In the genomic region with DNA sequence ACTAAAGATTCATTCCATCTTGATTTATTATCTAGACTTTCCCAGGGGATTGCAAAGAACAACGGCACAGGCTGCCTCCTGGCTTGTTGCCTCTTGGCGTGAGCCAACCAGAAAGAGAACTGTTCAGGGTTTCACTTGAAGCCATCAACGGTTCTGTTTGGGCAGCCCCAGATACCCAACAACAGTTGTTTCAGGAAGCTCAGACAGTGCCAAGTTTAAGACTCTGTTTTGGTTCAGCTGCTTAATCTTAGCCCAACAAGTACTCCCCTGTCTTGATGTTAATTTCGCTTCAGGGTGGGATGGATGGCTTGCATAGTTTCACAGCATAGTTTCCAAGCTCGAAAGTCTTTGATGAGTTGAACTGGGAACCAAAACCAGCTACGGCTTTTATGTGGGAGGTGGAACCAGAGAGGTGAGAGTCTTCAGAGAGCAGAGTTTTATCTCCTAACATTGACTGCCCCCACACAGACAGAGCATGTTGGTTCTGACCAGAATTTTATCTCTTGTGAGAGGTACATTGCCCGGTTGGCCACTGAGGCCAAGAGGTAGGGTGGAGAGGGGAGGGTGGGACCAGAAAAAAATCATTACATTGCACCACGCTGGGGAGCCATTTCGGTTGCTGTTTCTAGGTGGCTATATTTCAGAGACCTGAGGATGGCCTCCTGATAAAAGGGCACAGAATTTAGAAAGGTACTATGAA, we compare ENCODE assay signal across 9 mouse cellular contexts.
DNase-seq lines count a peak whose midpoint lies in the region; ATAC-seq lines count a peak whose summit lies in the region.
"Had no signal": no experiment of that assay in that cellular context is flagged by ENCODE, and none has a peak within 500 bp of the region (broad histone marks: within the 10 kb centered on the region; RNA-seq: fewer than 3 reads in every experiment).

No protein-coding gene starts in this region.

- 0 out of 2 replicates have a peak, but pooled peaks cover 4% of the 10 kb centered on the region for H3K4me1 ChIP-seq in midbrain, embryonic 15.5 days
- H3K4me1 ChIP-seq in midbrain, embryonic 14.5 days (ENCODE audit: control insufficient read depth, insufficient read depth, low read length) = no peaks in the 10 kb centered on the region

- 81% methylated on average over 9 of the region's 9 CpGs for WGBS in midbrain, embryonic 15.5 days
- 80% methylated on average over 9 of the region's 9 CpGs for WGBS in midbrain, embryonic 14.5 days

- H3K9ac ChIP-seq in midbrain, embryonic 15.5 days = no peak overlapping the region
- no peak overlapping the region for H3K9ac ChIP-seq in midbrain, embryonic 14.5 days (replicated peaks; ENCODE audit: low read length)
- H3K9ac ChIP-seq: midbrain, embryonic 12.5 days had no signal

- H3K27me3 ChIP-seq in midbrain, embryonic 15.5 days (replicated peaks) = no peaks in the 10 kb centered on the region
- no peaks in the 10 kb centered on the region for H3K27me3 ChIP-seq in midbrain, embryonic 14.5 days (ENCODE audit: control insufficient read depth, insufficient read depth, low read length)
- H3K27me3 ChIP-seq: midbrain, embryonic 12.5 days had no signal

- no peak overlapping the region for H3K4me3 ChIP-seq in midbrain, embryonic 15.5 days
- no peak overlapping the region for H3K4me3 ChIP-seq in midbrain, embryonic 14.5 days (replicated peaks; ENCODE audit: low read depth, low read length)
- H3K4me3 ChIP-seq: midbrain, embryonic 12.5 days had no signal

- H3K9me3 ChIP-seq in midbrain, embryonic 15.5 days = no peaks in the 10 kb centered on the region
- H3K9me3 ChIP-seq in midbrain, embryonic 14.5 days (ENCODE audit: control insufficient read depth, low read length) = no peaks in the 10 kb centered on the region
- H3K9me3 ChIP-seq: midbrain, embryonic 12.5 days had no signal

- no peak overlapping the region for H3K27ac ChIP-seq in midbrain, embryonic 15.5 days
- no peak overlapping the region for H3K27ac ChIP-seq in midbrain, embryonic 14.5 days (replicated peaks; ENCODE audit: low read depth, low read length)
- H3K27ac ChIP-seq: midbrain, embryonic 12.5 days had no signal

- no peak overlapping the region for H3K4me2 ChIP-seq in midbrain, embryonic 15.5 days
- H3K4me2 ChIP-seq in midbrain, embryonic 14.5 days (ENCODE audit: low read length) = no peak overlapping the region
- H3K4me2 ChIP-seq: midbrain, embryonic 12.5 days had no signal

- ATAC-seq in frontal cortex, adult (ENCODE audit: low TSS enrichment) = peak; percentile 13; the same call in 1 of the 2 replicates
- ATAC-seq in midbrain, embryonic 15.5 days (replicated peaks) = peak; percentile 28; the same call in 1 of the 2 replicates
- ATAC-seq in midbrain, embryonic 14.5 days (ENCODE audit: low FRiP score, low TSS enrichment) = no peak
- peak; percentile 41 for ATAC-seq in megakaryocyte progenitor cell, adult 5-6 weeks (replicated peaks; ENCODE audit: poor library complexity)
- no peak for ATAC-seq in erythroblast, adult 5-6 weeks (replicated peaks; ENCODE audit: low FRiP score, poor library complexity, severe bottlenecking)

- H3K36me3 ChIP-seq in midbrain, embryonic 15.5 days (replicated peaks) = no peaks in the 10 kb centered on the region
- no peaks in the 10 kb centered on the region for H3K36me3 ChIP-seq in midbrain, embryonic 14.5 days (ENCODE audit: control insufficient read depth, insufficient read depth, low read length)
- H3K36me3 ChIP-seq: midbrain, embryonic 12.5 days had no signal

- DNase-seq in frontal cortex, postnatal 36 days (ENCODE audit: low spot score in 2 of 2) = no peak
- DNase-seq in midbrain, embryonic 14.5 days = no peak
- peak; percentile 44 for DNase-seq in gonadal fat pad, adult 2 months (ENCODE audit: low read depth)
- DNase-seq in testis, postnatal 10 days (ENCODE audit: low spot score) = no peak

Comparison
In these comparisons a context has a peak if more than half of its experiments do, and no peak if none do; other contexts are left out.
1. ATAC-seq: peak in frontal cortex, adult (single experiment), midbrain, embryonic 15.5 days (single experiment) and megakaryocyte progenitor cell, adult 5-6 weeks (single experiment); none in midbrain, embryonic 14.5 days (single experiment) and erythroblast, adult 5-6 weeks (single experiment).